10 mouse cellular contexts compared by ENCODE assay signal in genomic region chr11:80503726-80504452, GRCm38 (mm10). TPM values are rescaled to one million over a fixed set of nuclear protein-coding genes. Genes with fewer than 3 reads are reported as not detected.
DNase-seq lines count a peak whose midpoint lies in the region; ATAC-seq and TF ChIP-seq lines count a peak whose summit lies in the region.
"Had no signal": no experiment of that assay in that cellular context is flagged by ENCODE, and none has a peak within 500 bp of the region (broad histone marks: within the 10 kb centered on the region; RNA-seq: fewer than 3 reads in every experiment).

No protein-coding gene starts in this region.

- no peaks in the 10 kb centered on the region for H3K36me3 ChIP-seq in lung, embryonic 14.5 days (ENCODE audit: insufficient read depth)
- no peaks in the 10 kb centered on the region for H3K36me3 ChIP-seq in embryonic facial prominence, embryonic 13.5 days
- H3K36me3 ChIP-seq in midbrain, embryonic 10.5 days = no peaks in the 10 kb centered on the region
- H3K36me3 ChIP-seq in stomach, postnatal 0 days (ENCODE audit: control insufficient read depth, insufficient read depth, low read length) = no peaks in the 10 kb centered on the region
- H3K36me3 ChIP-seq: limb, embryonic 15.5 days had no signal

- H3K4me3 ChIP-seq in lung, embryonic 14.5 days (ENCODE audit: low read depth, low read length) = no peak overlapping the region
- no peak overlapping the region for H3K4me3 ChIP-seq in embryonic facial prominence, embryonic 13.5 days
- H3K4me3 ChIP-seq in midbrain, embryonic 10.5 days = peak overlapping the region; percentile 39
- H3K4me3 ChIP-seq in stomach, postnatal 0 days (ENCODE audit: low read depth, low read length) = no peak overlapping the region
- H3K4me3 ChIP-seq: limb, embryonic 15.5 days had no signal

- TF ChIP-seq EP300 in stomach, postnatal 0 days (optimal IDR thresholded peaks at IDR 0.05) = no peak

- DNase-seq in lung, embryonic 14.5 days = peak; percentile 71
- no peak for DNase-seq in lung, postnatal 4 days
- DNase-seq in midbrain, embryonic 10.5 days (ENCODE audit: low spot score) = peak; percentile 88
- peak; percentile 99 for DNase-seq in telencephalon, adult 2 months (ENCODE audit: low read depth, low spot score)
- no peak for DNase-seq in heart, postnatal 25 days (ENCODE audit: low spot score)
- DNase-seq in stomach, postnatal 0 days (ENCODE audit: low spot score) = no peak

- TF ChIP-seq CTCF in lung, embryonic 14.5 days (IDR thresholded peaks at IDR 0.05; ENCODE audit: low read depth) = no peak
- no peak for TF ChIP-seq CTCF in stomach, postnatal 0 days (IDR thresholded peaks at IDR 0.05; ENCODE audit: low read depth)

- H3K4me1 ChIP-seq in lung, embryonic 14.5 days (ENCODE audit: insufficient read depth) = 0 out of 2 replicates have a peak, but pooled peaks cover 19% of the 10 kb centered on the region
- peaks cover 33% of the 10 kb centered on the region for H3K4me1 ChIP-seq in embryonic facial prominence, embryonic 13.5 days
- H3K4me1 ChIP-seq in midbrain, embryonic 10.5 days = peaks cover 55% of the 10 kb centered on the region
- no peaks in the 10 kb centered on the region; the same call in 1 of the 2 replicates for H3K4me1 ChIP-seq in stomach, postnatal 0 days (replicated peaks; ENCODE audit: control insufficient read depth, insufficient read depth)

- no peaks in the 10 kb centered on the region for H3K9me3 ChIP-seq in lung, embryonic 14.5 days (ENCODE audit: low read depth, low read length)
- H3K9me3 ChIP-seq in embryonic facial prominence, embryonic 13.5 days = no peaks in the 10 kb centered on the region
- H3K9me3 ChIP-seq in midbrain, embryonic 10.5 days (replicated peaks) = no peaks in the 10 kb centered on the region
- no peaks in the 10 kb centered on the region for H3K9me3 ChIP-seq in stomach, postnatal 0 days (ENCODE audit: control insufficient read depth, low read length)
- H3K9me3 ChIP-seq: limb, embryonic 15.5 days had no signal

- no peak overlapping the region for H3K27ac ChIP-seq in lung, embryonic 14.5 days (ENCODE audit: low read depth)
- 0 out of 2 replicates have a peak overlapping the region, but pooled peaks have one; percentile 5 for H3K27ac ChIP-seq in embryonic facial prominence, embryonic 13.5 days
- peak overlapping the region; percentile 95 for H3K27ac ChIP-seq in midbrain, embryonic 10.5 days (replicated peaks)
- no peak overlapping the region for H3K27ac ChIP-seq in stomach, postnatal 0 days (replicated peaks)
- H3K27ac ChIP-seq: limb, embryonic 15.5 days had no signal

- intact Hi-C loops in heart, postnatal 25 days (cut with DNase I) = no loop called here

- no peak overlapping the region for H3K4me2 ChIP-seq in lung, embryonic 14.5 days
- H3K4me2 ChIP-seq in embryonic facial prominence, embryonic 13.5 days = peak overlapping the region; percentile 12
- H3K4me2 ChIP-seq in stomach, postnatal 0 days (replicated peaks; ENCODE audit: low read depth) = no peak overlapping the region
- H3K4me2 ChIP-seq: limb, embryonic 15.5 days had no signal

- ATAC-seq in lung, embryonic 14.5 days (ENCODE audit: insufficient read depth) = peak; percentile 60
- ATAC-seq in embryonic facial prominence, embryonic 13.5 days (ENCODE audit: insufficient number of reproducible peaks, insufficient read depth, low FRiP score, low TSS enrichment, low read depth) = peak; percentile 74; the same call in 1 of the 2 replicates
- ATAC-seq in inflammation-experienced regulatory T-cells, adult 6 months = peak; percentile 12
- ATAC-seq in stomach, postnatal 0 days (ENCODE audit: low FRiP score, low TSS enrichment) = no peak
- ATAC-seq: Patski had no signal

- 40% methylated on average over 13 of the region's 13 CpGs for WGBS in lung, embryonic 14.5 days
- 26% methylated on average over 13 of the region's 13 CpGs for WGBS in embryonic facial prominence, embryonic 13.5 days
- 16% methylated on average over 13 of the region's 13 CpGs for WGBS in midbrain, embryonic 10.5 days
- 50% methylated on average over 13 of the region's 13 CpGs for WGBS in stomach, postnatal 0 days

- H3K9ac ChIP-seq in lung, embryonic 14.5 days = no peak overlapping the region
- H3K9ac ChIP-seq in embryonic facial prominence, embryonic 13.5 days = no peak overlapping the region; the same call in 1 of the 2 replicates
- no peak overlapping the region for H3K9ac ChIP-seq in stomach, postnatal 0 days (ENCODE audit: low read length)
- H3K9ac ChIP-seq: limb, embryonic 15.5 days had no signal

- H3K27me3 ChIP-seq in lung, embryonic 14.5 days (ENCODE audit: insufficient read depth, low read length) = no peaks in the 10 kb centered on the region
- H3K27me3 ChIP-seq in embryonic facial prominence, embryonic 13.5 days = no peaks in the 10 kb centered on the region
- H3K27me3 ChIP-seq in midbrain, embryonic 10.5 days (ENCODE audit: low read depth, poor library complexity, severe bottlenecking) = peaks cover 10% of the 10 kb centered on the region; the same call in 1 of the 2 replicates
- H3K27me3 ChIP-seq in stomach, postnatal 0 days (ENCODE audit: control insufficient read depth, insufficient read depth, low read length) = no peaks in the 10 kb centered on the region
- H3K27me3 ChIP-seq: limb, embryonic 15.5 days; Patski had no signal

RNA-seq across cellular contexts. Expression of gene Cdk5r1, which starts 27.1 kb away (rescaled TPM):
- polyA plus RNA-seq in lung, embryonic 14.5 days (2014; fragmentation: Nextera tagmentation; extraction: Ambion mirVana) = 0.88 and 0.96 TPM in 2 replicates
- 3.7 and 4.0 TPM in 2 replicates for polyA plus RNA-seq in embryonic facial prominence, embryonic 13.5 days (2015; fragmentation: Nextera tagmentation; extraction: Ambion mirVana)
- 1 to 10 TPM in 2 of 3 experiments, under 1 TPM in 1; 0.78 to 1.3 (median 1.3) TPM for polyA plus RNA-seq in inflammation-experienced regulatory T-cells, adult 6 months (2017; shearing (Covaris generic))
- 5.2 and 11.2 TPM in 2 replicates for polyA plus RNA-seq in midbrain, embryonic 10.5 days (2016; fragmentation: Nextera tagmentation; extraction: Ambion mirVana)
- 1 to 10 TPM; 1.7 to 2.4 TPM for total RNA-seq in heart, postnatal 25 days (2021)
- 0.57 and 0.75 TPM in 2 replicates for polyA plus RNA-seq in stomach, postnatal 0 days (2015; fragmentation: Nextera tagmentation; extraction: Ambion mirVana)

Comparison
In these comparisons a context has a peak if more than half of its experiments do, and no peak if none do; other contexts are left out.
1. DNase-seq: peak in lung, embryonic 14.5 days (single experiment), midbrain, embryonic 10.5 days (single experiment) and telencephalon, adult 2 months (single experiment); none in lung, postnatal 4 days (0 of 2), heart, postnatal 25 days (single experiment) and stomach, postnatal 0 days (single experiment).
2. H3K27ac ChIP-seq: peak in embryonic facial prominence, embryonic 13.5 days (single experiment) and midbrain, embryonic 10.5 days (single experiment); none in lung, embryonic 14.5 days (single experiment) and stomach, postnatal 0 days (single experiment).